Mouse (Mus musculus) small intestine, adult 2 months (tissue): ENCODE results near the gene Fut11. TPM values are rescaled to one million over a fixed set of nuclear protein-coding genes. Genes with fewer than 3 reads are reported as not detected.

Experiments
- H3K27ac ChIP-seq: fragments of 200-500 bp; 2 replicates; pipeline ENCODE4 v1.5.1; 2012; ENCODE audit warnings: low read depth, low read length, control low read depth, inconsistent platforms; ENCODE audit not compliant: insufficient read depth
- H3K27me3 ChIP-seq: fragments of 200-500 bp; 2 replicates; pipeline ENCODE4 v1.6.1; 2012; ENCODE audit warnings: mild to moderate bottlenecking, moderate library complexity, low read length, inconsistent platforms; ENCODE audit not compliant: control insufficient read depth, insufficient read depth
- H3K36me3 ChIP-seq: fragments of 200-500 bp; 2 replicates; pipeline ENCODE4 v1.6.1; 2012; ENCODE audit warnings: mild to moderate bottlenecking, low read length, control low read depth, inconsistent platforms; ENCODE audit not compliant: control insufficient read depth, insufficient read depth
- H3K4me1 ChIP-seq: fragments of 200-500 bp; 2 replicates; pipeline ENCODE4 v1.6.1; 2012; ENCODE audit warnings: low read length, inconsistent platforms, mixed read lengths; ENCODE audit not compliant: control insufficient read depth, insufficient read depth, insufficient read length
- H3K4me3 ChIP-seq: fragments of 200-500 bp; 2 replicates; pipeline ENCODE4 v1.5.1; 2012; ENCODE audit warnings: low read depth, mild to moderate bottlenecking, control low read depth, inconsistent platforms, low read length, moderate library complexity
- CTCF ChIP-seq: fragments of 200-500 bp; IDR thresholded peaks from 2 replicates; pipeline ENCODE4 v1.5.1; 2012; ENCODE audit warnings: low read depth, mild to moderate bottlenecking, control low read depth, inconsistent platforms, low read length, moderate library complexity, mixed read lengths; ENCODE audit not compliant: insufficient replicate concordance, insufficient read length; ENCODE audit errors: extremely low read depth
- POLR2A ChIP-seq: fragments of 200-500 bp; IDR thresholded peaks from 2 replicates; pipeline ENCODE4 v1.6.1; 2012; ENCODE audit warnings: low read depth, mild to moderate bottlenecking, control low read depth, inconsistent platforms, low read length, moderate library complexity
- WGBS: fragments of 180-500 bp; shearing (Covaris S2); methylation state at CpG from one replicate; pipeline ENCODE4 v1.1.7; 2018; 5-methylcytosine and 5-hydroxymethylcytosine counted together
- polyA plus RNA-seq: library from polyadenylated mRNA; depleted of rRNA; stranded (reverse); fragments of >200 nt; gene quantifications from 2 replicates; pipeline ENCODE4 v1.2.3, GENCODE M21; 2012

Gene Fut11
- polyA plus RNA-seq, 1 experiment, result 13.7 TPM

DNA sequence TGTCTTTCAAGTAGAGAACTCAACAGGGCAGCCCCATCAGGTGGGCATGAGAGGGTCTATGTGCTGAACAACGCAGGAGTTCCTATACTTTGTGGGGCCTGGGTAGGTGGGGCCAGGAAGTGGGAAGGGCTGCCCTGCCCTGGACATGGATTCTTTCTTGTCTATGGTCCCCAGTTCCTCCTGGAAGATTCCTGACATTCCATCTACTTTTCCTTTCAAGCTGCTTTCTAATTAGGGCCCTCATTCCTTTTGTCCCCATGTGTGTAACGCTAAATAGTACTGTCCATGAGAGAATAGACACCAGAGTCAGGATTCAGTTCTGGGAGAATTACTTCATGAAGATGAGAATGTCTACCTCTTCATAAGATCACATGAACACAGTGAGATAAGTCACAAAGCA is 31.2 kb upstream of the Fut11 start:
- H3K36me3 ChIP-seq, result no peaks in the 10 kb centered on the region
- TF ChIP-seq CTCF (no peak), POLR2A (no peak)
- WGBS, result 64% methylated on average over 2 of the region's 2 CpGs

DNA sequence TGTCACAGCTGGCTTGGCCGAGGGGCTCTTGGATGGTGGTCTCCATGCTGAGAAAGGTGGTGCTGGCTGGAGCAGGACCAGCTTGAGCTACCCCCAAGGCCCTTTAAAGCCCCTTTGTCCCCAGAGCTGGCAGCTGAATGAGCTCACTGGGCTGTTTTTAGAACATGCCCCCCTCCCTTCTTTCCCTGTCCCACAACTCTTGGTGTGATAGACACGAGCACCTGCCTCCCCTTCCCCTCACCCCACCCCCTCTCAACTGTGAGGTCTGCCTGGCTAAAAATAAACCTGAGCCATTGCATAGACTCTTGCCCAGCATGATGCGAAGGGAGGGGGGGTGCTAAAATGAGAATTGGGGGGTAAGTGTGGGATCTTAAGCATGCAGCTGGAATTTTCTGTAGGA is 30.3 kb upstream of the Fut11 start:
- no peaks in the 10 kb centered on the region for H3K36me3 ChIP-seq
- 0 out of 2 replicates have a peak, but pooled peaks cover 5% of the 10 kb centered on the region for H3K27me3 ChIP-seq
- no peak for TF ChIP-seq POLR2A
- TF ChIP-seq CTCF, result no peak
- H3K4me3 ChIP-seq, result no peak overlapping the region
- 68% methylated on average over 3 of the region's 3 CpGs for WGBS
- H3K27ac ChIP-seq, result no peak overlapping the region
- peaks cover 16% of the 10 kb centered on the region for H3K4me1 ChIP-seq

More for the DNA sequence above, 31.2 kb upstream of the Fut11 start:
- peaks cover 12% of the 10 kb centered on the region for H3K4me1 ChIP-seq
- H3K27me3 ChIP-seq, result 0 out of 2 replicates have a peak, but pooled peaks cover 5% of the 10 kb centered on the region
- no peak overlapping the region for H3K27ac ChIP-seq
- no peak overlapping the region for H3K4me3 ChIP-seq

DNA sequence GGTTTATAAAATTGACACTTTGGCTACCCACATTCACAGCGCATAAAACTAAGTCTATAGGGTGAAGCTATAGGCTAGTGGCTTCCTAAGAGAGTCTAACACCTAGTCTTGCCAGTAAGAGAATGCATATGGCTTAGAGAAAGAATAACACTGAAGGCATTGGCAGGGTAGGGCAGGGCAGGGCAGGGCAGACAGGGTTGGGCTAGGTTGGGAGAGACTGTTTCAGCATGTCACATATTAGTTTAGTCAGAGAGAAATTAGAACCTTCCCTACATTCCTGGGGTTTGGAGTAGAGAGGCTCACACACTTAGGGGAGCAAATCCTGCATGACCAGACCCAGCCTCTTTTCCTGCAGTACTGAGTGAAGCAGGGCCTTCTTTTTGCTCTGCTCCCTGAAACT is 27.3 kb upstream of the Fut11 start:
- TF ChIP-seq POLR2A (no peak), CTCF (no peak)
- 79% methylated on average over 1 of the region's 1 CpGs for WGBS
- Histone ChIP-seq H3K4me1 (peaks cover 10% of the 10 kb centered on the region), H3K27ac (peak overlapping the region; percentile 72; the same call in 1 of the 2 replicates), H3K27me3 (no peaks in the 10 kb centered on the region), H3K36me3 (no peaks in the 10 kb centered on the region), H3K4me3 (no peak overlapping the region)

GRCm38 (mm10) chr14:20668154-20668810 is 26.5 kb upstream of the Fut11 start, which contains the start of gene Synpo2l:
TSS of gene Synpo2l (minus strand) at chr14:20668354.
- 63% methylated on average over 8 of the region's 8 CpGs for WGBS
- Histone ChIP-seq H3K4me3 (no peak within 1 kb of the TSS), H3K4me1 (peaks cover 11% of the 10 kb centered on the region), H3K27me3 (no peaks in the 10 kb centered on the region), H3K27ac (peak within 1 kb of the TSS; percentile 92), H3K36me3 (no peaks in the 10 kb centered on the region)
- TF ChIP-seq CTCF (no peak), POLR2A (no peak)

DNA sequence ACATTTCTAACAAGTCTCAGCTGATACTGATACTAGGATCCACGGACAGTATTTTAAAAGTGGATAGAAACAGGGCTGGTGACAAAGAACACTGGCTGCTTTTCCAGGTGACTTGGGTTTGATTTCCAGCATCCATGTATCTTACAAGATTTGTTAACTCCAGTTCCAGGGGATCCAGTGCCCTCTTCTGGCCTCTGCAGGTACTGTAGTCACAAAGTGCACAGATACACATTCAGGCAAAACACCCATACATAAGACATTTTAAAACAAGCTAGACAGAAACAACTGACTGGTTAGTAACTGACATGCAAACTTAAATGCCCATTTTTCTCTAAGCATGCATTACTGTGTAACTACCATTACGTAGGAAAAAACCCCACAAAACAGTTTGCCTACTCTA is 21.8 kb upstream of the Fut11 start:
- H3K36me3 ChIP-seq, result peaks cover 18% of the 10 kb centered on the region
- no peaks in the 10 kb centered on the region for H3K27me3 ChIP-seq
- no peak for TF ChIP-seq CTCF
- no peak for TF ChIP-seq POLR2A
- H3K4me1 ChIP-seq, result peaks cover 18% of the 10 kb centered on the region
- peak overlapping the region; percentile 32; the same call in 1 of the 2 replicates for H3K27ac ChIP-seq
- 99% methylated on average over 2 of the region's 2 CpGs for WGBS
- H3K4me3 ChIP-seq, result no peak overlapping the region

DNA sequence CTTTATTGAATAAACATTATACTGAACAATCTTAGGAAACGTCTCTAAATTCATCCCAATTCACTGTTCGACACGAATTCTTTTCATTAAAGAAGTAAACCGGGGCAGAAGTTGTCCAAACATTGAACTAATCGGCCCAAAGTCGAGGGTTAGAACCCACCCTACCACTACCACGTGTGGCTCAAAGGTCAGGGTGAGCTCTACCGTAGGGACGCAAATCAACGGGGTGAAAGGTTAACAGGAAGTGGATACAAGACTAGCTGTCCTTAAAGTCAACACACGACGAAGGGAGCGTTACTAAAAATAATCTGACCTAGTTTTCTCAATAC is 21.1 kb upstream of the Fut11 start:
- peak overlapping the region; percentile 51 for H3K27ac ChIP-seq
- TF ChIP-seq POLR2A (no peak), CTCF (no peak)
- no peaks in the 10 kb centered on the region for H3K27me3 ChIP-seq
- H3K36me3 ChIP-seq, result peaks cover 25% of the 10 kb centered on the region
- peak overlapping the region; percentile 30 for H3K4me3 ChIP-seq
- 3% methylated on average over 13 of the region's 13 CpGs for WGBS
- H3K4me1 ChIP-seq, result peaks cover 16% of the 10 kb centered on the region; the same call in 1 of the 2 replicates

GRCm38 (mm10) chr14:20674064-20674833 is 20.5 kb upstream of the Fut11 start, which contains the start of gene Sec24c:
TSS of gene Sec24c (plus strand) at chr14:20674308.
- TF ChIP-seq POLR2A, result peak; percentile 78; the same call in 1 of the 2 replicates
- no peak for TF ChIP-seq CTCF
- WGBS, result 1% methylated on average over 43 of the region's 43 CpGs
- H3K4me1 ChIP-seq, result peaks cover 12% of the 10 kb centered on the region; the same call in 1 of the 2 replicates

More at GRCm38 (mm10) chr14:20674064-20674833, 20.5 kb upstream of the Fut11 start, which contains the start of gene Sec24c:
- Histone ChIP-seq H3K27me3 (no peaks in the 10 kb centered on the region), H3K27ac (peak within 1 kb of the TSS; percentile 97), H3K36me3 (peaks cover 28% of the 10 kb centered on the region), H3K4me3 (peak within 1 kb of the TSS; percentile 81)
